Mouse (Mus musculus) brain, adult 2 months (tissue): ENCODE data around the gene 2610028H24Rik.

Experiments
- DNase-seq: peaks from one replicate; pipeline ENCODE4 v3.0.0; 2011; ENCODE audit warnings: low read depth, low spot score

The 2610028H24Rik gene

GRCm38 (mm10) chr10:76488265-76488664, 39.4 kb downstream of the 2610028H24Rik start:
- no peak for DNase-seq

GRCm38 (mm10) chr10:76489205-76489604, 40.3 kb downstream of the 2610028H24Rik start:
- DNase-seq, result no peak

DNA sequence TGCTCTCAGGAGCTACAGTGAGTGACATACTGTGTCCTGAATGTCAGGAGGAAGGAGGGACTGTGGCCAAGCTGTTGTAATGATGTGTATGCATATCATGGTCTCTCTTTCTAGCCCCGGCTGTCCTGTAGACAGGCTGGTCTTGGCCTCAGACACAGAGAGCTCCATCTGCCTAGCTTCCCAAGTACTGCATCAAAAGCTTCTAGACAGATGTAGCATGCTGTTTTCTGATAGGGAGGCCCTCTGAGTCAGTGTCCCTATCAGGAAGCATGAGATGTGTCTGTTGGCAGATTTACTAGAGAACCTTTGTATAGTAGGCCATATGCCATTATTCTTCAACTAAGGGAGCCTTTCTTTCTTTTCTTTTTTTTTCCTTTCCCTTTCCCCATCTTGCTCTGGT, 44.6 kb downstream of the 2610028H24Rik start:
- peak; percentile 29 for DNase-seq

GRCm38 (mm10) chr10:76495501-76495900, 46.6 kb downstream of the 2610028H24Rik start:
- no peak for DNase-seq

DNA sequence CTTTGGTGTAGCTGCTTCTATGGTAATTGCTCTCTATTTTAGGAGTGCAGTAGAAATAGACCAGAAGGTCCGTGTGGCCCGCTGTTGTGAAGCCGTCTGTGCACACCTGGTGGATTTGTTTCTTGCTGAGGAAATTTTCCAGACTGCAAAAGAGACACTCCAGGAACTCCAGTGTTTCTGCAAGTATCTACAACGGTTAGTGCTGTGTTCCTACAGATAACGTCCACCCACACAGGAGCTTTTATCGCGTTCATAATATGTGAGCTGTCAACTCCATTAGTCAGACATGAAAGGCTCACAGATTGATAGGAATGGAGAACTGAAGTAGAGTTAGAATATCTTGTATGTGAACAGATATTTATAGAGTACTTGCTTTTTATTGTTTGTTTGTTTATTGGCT, 47.5 kb downstream of the 2610028H24Rik start:
- DNase-seq, result peak; percentile 61

- DNase-seq, result no peak
Measured at GRCm38 (mm10) chr10:76497522-76497921, 48.6 kb downstream of the 2610028H24Rik start.

GRCm38 (mm10) chr10:76504271-76504943, 55.5 kb downstream of the 2610028H24Rik start:
- no peak for DNase-seq

GRCm38 (mm10) chr10:76505865-76506264, 57.0 kb downstream of the 2610028H24Rik start:
- no peak for DNase-seq
